Mouse (Mus musculus) urinary bladder, adult 18-20 months (tissue): ENCODE measurements around the gene Mageb3.
"Not testable (repeated sequence)": the region's sequence is repeated elsewhere in the genome, so short reads cannot be mapped to it uniquely, and the experiment has no call there.

Experiments used
- DNase-seq, 2 experiments: peaks; one replicate each; pipeline ENCODE4 v3.0.0; 2022; ENCODE audit warnings: low spot score in 2 of 2, mixed read lengths in 2 of 2

The Mageb3 gene

GRCm38 (mm10) chr2:121955765-121956223 lies at the start of gene Mageb3, which contains the start of gene Ctdspl2:
Gene Mageb3 (minus strand): TSS chr2:121956092.
Gene Ctdspl2 (plus strand): TSS chr2:121956001.
- DNase-seq, result peak; percentile 94 to 95

DNA sequence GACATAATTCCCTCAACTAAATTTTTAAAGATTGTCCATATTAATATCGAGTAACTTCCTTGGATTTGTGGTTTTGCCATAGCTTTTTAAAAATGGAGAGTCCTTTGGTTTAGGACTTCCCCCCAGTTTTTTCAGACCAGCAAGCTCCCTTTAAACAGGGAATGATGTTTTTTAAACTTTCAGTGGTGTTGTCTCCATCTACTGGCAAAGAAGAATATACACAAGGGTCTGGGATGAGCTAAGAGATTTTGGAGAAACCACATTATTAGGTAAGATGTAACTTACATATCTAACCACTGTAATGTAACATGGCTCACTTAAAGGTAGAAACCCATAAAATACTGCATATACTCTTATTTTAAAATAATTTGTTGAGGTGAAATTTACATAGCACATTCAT lies 39.8 kb upstream of the Mageb3 start:
- no peak for DNase-seq

- no peak for DNase-seq
These were observed 1.4 kb upstream of the Mageb3 start for GRCm38 (mm10) chr2:121957216-121957792.

GRCm38 (mm10) chr2:121956224-121957018 lies 529 bp upstream of the Mageb3 start:
- DNase-seq, result peak; percentile 92

GRCm38 (mm10) chr2:121954971-121955656 lies 778 bp downstream of the Mageb3 start:
- DNase-seq, result no peak

- no peak for DNase-seq
These were observed 12.5 kb downstream of the Mageb3 start for GRCm38 (mm10) chr2:121943364-121943763.

- not testable (repeated sequence) for DNase-seq
These were observed 18.3 kb downstream of the Mageb3 start for GRCm38 (mm10) chr2:121937624-121938023.

- no peak for DNase-seq
These were observed 39.6 kb downstream of the Mageb3 start for GRCm38 (mm10) chr2:121916047-121916970.

GRCm38 (mm10) chr2:121909975-121910374 lies 45.9 kb downstream of the Mageb3 start:
- DNase-seq, result no peak
